Mouse (Mus musculus) adrenal gland, postnatal 4 days (tissue): ENCODE measurements around the gene Slc8b1. TPM values are rescaled to one million over a fixed set of nuclear protein-coding genes. Genes with fewer than 3 reads are reported as not detected.
"Not testable (repeated sequence)": the region's sequence is repeated elsewhere in the genome, so short reads cannot be mapped to it uniquely, and the experiment has no call there.

Experiments used
- DNase-seq, 2 experiments: peaks; one replicate each; pipeline ENCODE4 v3.0.0; 2021 to 2022; ENCODE audit warnings: low spot score in 2 of 2, mixed read lengths in 2 of 2
- total RNA-seq, 2 experiments: library from RNA; stranded (reverse); gene quantifications; 2 replicates each; pipeline ENCODE4 v1.2.3; 2021

Slc8b1 gene
- total RNA-seq, 2 experiments from 2014 or later = 29.6 to 31.7 TPM

DNA sequence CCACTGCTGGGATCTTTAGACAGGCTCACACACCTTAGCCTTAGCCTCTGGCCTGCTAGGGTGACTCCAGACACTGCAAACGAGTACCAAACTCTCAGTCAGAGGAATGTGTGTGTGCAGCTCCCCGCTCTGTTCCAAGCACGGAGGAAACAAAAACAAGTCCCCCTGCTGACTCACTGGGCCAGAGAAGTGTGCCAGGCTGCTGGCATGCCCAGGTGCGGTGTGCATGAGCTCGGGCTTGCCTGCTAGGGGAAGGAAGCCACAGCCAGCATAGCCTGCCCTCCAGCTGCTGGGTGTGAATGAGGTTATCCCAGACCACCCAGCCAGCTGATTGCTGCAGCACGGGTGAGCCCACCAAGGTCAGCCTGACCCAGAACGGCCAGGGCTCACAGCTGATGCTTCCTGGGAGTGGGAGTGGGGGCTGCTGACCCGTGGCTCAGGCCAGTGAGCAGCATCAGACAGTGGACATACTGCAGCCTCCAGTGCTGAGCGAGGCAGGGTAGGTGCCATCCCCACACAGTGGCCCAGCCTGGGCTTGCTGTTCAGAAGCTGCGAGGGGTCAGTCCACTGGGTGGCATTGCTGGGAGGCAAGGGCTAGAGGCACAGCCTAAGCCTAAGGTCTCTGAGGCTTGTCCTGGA is 15.8 kb upstream of the Slc8b1 start:
- DNase-seq = no peak

DNA sequence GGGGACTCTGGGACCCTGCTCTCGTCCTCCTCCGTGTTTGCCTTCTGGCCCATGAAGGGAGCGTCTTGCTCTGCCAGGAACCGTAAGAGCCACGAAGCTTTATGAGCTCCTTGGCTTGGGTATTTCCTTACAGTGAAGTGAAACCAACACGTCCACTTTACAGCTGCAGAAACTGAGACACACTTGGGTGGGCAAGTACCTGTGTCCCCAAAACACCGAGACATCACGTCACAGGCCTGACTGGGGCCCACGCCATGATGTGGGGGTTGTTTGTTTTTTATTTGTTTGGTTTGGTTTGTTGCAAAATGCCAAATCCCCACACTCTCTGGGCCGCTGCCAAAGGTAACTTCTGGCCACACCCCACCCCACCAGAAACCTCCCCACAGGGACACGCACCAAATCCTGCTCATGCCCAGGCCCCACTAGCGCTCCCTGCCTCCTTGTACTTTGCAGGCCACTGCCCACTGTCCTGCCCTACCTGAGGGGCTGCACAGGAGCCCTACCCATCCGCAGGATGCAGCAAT is 15.2 kb upstream of the Slc8b1 start:
- DNase-seq = no peak

DNA sequence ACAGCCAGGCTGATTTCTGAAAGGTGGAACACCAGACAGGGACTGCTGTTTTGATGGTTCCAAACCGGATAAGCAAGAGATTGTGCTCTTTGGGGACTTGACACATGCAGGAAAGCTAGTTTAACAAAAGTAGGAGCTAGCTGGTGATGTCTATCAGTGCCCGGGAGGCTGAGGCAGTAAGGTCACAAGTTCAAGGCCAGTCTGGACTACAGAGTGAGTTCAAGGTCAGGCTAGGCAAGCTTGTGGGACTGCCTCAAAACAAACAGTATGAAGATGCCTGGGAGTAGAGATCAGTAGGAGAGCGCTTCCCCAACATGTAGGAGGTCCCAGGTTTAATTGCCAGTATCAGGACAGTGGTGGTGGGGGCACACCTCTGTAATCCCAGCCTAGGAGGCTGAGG is 13.9 kb upstream of the Slc8b1 start:
- DNase-seq = no peak

DNA sequence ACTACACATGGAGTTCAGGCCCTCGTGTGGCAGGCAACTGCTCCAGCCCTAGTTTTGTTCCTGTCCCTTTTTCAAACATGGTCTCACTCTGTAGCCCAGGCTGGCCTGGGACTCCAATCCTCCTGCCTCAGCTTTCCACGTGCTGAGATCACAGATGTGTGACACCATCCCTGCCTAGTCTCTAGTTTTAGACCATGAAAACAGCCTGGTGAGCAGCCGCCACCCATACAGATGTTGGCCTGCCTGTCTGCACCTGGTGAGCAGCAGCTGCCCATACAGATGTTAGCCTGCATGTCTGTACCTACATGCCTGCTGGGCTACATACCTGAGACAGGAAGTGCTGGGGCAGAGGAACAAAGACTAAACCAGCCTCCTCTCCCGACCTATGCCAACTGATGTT is 11.8 kb upstream of the Slc8b1 start:
- no peak for DNase-seq

DNA sequence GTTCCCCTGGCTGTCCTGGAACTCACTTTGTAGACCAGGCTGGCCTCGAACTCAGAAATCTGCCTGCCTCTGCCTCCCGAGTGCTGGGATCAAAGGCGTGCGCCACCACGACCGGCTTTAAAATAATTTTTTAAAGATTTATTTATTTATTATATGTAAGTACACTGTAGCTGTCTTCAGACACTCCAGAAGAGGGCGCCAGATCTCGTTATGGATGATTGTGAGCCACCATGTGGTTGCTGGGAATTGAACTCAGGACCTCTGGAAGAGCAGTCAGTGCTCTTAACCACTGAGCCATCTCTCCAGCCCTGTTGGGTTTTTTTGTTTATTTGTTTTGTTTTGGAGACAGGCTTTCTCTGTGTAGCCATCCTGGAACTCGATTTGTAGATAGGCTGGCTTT is 10.4 kb upstream of the Slc8b1 start:
- DNase-seq = not testable (repeated sequence)

DNA sequence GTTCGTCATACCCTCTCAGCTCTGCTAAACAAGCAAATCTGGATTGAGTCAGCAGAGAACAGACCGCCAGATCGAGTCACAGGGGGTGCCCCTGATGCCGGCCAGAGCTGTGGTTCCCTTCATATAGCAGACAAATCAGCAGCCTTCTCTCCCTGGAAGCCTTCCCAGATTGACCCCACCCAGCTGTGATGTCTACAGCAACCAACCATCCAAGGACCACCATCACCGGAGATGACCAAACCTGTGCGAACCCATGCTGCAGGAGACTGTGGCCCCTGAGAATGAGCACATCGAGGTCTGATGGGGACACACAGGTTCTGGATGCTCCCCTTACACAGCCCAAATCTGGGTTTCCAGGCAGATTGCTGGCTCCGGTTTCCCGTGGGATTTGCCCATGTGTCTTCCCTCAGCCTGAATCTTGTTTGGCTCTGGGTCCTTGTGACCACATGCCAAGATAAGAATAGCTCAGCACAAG is 8.8 kb upstream of the Slc8b1 start:
- DNase-seq = no peak

DNA sequence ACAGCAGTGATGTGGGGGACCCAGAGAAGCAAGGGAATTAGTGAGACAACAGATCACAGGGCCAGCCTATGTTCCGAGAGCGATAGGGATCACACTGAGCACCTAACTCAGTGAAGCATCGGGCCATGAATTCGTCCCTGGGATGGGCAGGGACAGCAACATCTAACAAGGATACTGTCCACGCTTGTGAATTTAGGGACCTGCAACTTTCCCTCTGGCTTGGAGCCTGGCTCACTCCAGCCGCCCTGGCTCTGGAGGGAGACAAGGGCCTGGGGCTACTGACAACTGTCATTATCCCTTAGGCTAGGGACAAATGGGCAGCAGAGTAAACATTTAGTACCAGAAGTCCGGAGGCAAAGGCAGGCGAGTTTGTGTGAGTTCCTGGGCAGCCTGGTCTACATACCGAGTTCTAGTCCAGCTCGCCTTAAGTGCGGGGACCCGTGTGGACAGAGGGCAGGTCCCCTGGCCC is 8.3 kb upstream of the Slc8b1 start:
- no peak for DNase-seq

DNA sequence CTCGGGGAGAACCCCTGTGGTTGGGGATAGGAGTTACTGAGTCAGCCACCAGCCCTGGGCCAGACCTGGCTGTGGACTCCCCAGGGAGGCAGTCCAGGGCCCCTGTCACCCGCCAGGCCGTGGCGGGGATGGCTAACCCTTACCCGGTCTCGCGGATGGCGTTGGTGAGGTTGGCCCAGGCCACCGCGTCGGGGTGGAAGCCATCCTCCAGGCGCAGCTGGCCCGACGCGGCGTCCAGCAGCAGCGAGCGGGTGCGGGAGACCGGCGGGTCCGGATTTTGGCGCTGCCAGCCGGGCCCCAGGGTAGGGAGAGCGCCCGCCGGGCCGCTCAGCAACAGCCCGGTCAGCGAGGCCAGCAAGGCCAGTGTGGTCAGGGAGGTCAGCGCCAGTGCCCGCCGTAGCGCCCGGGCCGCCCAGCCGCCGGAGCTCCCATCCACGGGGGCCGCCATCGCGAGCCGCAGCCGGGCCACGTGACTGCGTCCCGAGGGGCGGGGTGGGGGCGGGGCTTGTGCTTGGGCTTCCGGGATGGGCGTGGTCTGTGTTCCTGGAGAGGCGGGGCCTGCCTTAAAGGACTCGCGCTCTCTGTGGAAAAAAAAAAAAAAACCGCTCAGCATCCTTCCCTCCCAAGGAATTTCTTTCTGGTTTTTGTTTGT is 7.7 kb upstream of the Slc8b1 start, which contains the start of gene Plbd2:
Gene Plbd2, minus strand, starts transcription at position 482 of the 652 bp plus-strand sequence.
- DNase-seq = peak; percentile 77 to 80

DNA sequence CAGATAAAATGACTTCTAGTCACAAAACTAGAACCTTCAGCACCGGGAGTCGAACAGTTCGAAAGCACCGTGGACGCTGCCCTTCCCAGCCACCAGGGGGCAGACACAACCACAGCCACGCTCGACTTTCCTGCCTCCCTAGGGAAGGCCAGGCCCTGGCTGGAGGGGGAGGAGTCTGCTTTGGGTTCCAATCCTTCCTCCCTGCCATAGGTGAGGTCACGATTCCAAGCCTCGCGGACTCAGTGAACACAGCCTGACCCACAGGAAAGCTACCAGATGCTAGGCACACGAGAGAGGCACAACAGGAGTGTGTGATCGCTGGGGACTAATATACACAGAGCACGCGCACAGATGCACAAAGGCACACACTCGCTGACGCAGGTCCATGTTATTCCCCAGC is 5.6 kb upstream of the Slc8b1 start:
- peak; percentile 43 to 61 for DNase-seq

DNA sequence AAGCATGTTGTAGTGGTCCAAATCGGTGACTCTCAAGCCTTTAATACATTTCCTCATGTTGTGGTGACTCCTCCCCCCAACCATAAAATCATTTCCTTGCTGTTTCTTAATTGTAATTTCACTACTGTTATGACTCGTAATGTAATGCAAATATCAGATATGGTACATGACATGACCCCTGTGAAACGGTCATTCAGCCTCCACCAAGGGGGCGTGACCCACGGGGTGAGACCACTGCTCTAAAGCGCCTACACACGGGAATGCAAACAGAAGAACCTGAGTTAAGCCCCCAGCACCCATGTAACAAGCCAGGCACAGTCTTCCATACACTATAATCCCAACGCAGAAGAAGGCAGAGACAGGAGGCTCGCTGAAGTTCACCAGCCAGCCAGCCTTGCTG is 5.2 kb upstream of the Slc8b1 start:
- no peak for DNase-seq

DNA sequence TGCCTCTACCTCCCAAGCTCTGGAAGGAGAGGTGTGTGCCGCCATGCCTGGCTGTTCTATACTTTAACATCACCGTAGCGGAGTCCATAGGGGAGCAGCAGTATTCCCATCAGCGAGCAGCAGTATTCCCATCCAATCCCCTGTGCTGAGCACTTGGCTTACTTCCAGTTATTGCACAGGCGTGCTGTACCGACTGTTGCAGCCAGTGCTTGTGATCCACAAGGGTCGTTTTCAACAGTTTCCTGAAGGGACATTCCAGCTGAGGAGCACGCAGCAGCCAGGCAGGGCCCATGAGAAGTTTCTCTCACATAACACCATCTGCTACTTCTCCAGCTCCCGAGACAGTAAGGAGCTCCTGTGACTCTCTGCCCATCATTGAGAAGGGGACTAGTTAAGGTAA is 4.5 kb upstream of the Slc8b1 start:
- no peak for DNase-seq

DNA sequence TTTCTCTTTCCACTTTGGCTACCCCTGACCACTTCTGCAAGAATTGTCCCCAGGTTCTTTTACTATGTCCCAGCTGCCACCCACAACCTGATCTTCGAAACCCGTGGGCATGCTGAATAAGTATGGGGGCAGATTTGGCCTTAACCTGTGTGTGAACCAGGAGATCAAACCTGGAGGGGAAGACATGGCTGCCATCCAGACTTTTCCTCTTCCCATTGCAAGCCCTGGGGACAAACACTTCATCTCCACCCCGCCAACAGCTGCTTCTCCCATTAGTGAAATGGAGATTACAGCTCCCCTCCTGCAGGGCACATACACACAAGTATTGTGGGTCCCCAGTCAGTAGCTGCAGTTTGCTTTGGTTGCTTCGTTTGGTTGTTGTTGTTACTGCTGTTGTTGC is 3.7 kb upstream of the Slc8b1 start:
- no peak for DNase-seq

DNA sequence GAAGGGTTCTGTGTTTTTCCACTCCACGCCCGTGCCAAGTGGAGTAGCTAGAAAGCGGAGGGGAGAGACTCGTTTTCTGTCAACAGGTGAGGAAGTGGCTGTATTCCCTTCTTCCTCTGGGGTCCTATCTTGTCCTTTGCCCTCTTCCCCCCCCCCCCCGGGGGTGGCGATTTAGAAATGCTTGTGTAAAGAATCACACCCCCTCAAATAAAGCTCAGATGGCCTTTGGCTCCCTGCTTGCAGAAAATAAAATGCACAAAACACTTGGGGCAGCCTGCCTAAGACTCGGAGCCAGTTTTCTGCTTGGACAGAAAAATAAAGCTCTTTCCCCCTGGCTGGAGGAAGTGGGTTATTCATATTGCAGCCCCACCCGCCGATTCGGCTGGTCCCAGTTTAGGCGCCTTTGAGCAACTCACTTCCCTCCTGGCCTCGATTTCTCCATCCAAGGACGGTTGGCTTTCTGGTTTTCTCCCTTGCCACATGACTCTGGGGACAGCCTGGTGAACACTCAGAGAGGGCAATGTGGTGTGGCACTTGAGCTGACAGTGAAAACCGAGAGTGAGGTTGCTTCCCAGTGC is 764 bp downstream of the Slc8b1 start:
- no peak for DNase-seq

DNA sequence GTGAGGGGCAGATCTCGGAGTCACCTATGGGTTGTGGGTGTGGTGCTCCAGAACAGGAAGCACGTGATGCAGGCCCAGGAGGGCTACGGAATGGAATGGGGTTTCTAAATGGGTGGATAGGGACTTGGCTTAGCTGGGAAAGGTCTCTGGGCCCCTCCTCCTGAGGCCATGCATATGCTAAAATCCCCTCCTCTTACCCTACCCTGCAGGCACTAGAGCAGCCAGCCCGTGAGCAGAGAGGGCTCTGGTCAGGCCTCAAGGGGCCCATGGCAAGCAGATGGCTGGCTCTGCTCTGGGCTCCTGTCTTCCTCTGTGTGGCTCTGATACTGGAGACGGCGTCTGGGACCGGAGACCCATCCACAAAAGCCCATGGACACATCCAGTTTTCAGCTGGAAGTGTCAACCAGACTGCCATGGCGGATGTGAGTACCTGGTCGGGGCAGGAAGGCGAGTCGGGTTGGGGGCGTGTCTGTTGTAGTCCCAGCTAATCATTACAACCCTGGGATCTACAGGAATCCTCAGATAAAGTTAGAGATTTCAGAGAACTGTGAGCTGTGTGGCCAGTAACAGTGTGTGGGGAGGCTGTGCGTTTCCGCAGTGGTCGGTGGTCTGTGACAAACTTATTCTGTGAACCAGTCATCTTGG is 2.1 kb downstream of the Slc8b1 start:
- DNase-seq = no peak

DNA sequence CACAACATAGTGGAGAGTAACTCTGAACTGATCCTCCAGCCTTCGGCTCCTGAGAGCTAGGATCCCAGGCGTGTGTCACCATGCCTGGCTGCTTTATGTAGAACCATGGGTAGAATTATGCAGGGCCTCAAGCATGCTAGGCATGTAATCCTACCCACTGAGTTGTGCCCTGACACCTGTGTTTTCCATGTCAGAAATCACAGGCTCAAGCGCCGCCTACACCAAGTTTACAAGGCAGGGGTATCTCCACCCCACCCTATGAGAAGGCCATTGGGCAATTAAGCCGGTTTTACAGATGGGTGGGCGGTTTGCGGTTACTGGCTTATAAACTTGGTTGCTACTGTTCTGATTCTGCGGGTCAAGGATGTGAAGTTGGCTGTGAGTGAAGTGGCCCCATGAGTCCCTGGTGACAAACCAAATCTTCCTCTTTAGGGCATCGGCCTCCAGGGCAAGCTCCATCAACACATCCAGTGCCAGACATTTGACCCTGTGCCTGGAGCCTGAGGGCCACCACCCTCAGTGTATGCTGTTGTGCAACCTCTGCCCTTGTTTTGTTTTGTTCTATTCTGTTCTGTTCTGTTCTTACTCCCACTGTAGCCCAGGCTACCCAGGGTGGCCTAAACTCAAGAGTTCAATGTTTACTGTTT is 3.2 kb downstream of the Slc8b1 start:
- DNase-seq = no peak

DNA sequence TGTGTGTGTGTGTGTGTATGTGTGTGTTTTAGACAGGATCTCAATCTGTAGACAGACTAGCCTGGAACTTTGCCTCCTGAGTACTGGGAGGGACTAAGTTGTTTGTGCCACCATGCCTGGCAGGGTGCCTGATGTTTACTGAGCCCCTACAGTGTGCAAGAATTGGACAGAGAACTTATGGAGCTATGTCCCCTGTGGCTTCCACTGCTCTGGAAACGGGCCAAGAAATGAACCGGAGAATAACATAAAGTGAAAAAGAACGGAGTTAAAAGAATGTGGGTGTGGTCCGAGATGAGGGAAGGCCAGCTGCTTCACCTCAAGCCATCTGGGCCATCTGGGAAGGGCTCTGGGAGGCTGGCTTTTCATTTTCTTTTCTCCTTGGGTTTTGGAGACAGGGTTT is 3.8 kb downstream of the Slc8b1 start:
- DNase-seq = no peak

DNA sequence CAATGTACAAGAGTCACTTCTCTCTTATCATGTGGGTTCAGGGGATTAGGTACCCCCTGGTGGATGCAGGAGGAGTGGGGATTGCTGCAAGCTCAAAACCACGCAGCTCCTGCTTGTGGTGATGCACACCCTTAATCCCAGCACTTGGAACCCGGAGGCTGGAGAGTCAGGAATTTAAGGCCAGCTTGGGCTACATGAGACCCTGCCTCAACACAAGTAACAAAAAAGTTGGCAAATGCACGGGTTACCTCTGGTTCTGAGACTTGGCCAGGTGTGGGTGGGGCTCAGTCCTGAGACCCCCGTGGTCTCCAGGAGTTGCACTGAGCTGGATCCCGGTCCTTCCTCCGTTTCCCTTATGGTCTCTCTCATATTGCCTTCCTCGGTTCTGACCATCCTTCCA is 4.5 kb downstream of the Slc8b1 start:
- no peak for DNase-seq

DNA sequence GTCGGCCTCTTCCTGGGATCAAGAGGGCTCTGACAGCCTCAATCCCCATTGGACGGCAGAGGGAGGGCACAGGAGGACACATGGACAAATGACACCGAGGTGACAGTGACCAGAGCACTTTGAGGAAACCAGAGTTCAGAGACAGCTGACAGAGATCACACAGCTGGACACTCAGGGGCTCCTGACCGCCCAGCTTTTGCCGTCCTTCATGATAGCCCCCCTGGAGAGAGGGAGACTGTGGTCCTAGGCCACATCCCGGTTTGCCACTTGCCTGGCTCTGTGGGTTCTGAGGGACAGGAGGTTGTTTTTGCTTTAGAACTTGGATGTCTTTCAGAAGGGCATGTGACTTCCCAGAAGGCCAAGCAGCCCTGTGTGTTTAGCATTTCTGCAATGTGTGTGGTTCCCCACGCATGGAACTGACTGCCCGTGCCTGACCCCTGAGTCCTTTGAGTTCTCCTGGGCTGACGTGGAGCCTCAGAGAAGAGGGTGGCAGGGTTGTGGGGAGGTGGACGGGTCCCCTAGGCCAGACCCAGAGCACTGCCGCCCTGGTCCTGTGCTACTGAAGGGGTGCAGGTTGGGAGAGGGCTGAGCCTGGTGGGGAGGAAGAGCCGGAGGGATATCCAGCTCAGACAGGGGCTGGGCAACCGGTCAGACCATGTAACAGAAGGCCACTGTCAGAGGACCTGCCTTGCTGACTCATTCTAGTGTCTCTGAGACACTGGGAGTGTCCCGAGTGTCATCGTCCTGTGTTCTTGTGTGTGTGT is 5.4 kb downstream of the Slc8b1 start:
- no peak for DNase-seq

DNA sequence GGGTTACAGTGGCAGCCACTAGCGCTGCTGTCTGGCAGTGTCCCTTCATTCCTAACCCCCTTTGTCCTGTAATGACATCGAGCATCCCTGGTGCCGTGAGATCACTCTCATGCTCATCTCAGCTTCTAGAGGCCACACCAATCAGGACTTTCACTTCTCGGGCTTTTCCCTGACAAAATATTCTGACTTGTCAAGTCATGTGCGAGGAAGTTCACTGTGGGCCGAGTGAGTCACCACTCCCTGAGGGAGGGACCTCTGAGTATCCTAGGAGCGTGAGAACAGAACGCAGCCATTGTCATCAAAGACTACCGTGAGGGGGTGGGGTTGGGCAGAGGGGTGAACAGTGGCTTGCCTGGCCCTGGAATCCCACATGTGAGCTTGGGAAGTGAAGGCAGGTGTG is 6.6 kb downstream of the Slc8b1 start:
- DNase-seq = no peak

DNA sequence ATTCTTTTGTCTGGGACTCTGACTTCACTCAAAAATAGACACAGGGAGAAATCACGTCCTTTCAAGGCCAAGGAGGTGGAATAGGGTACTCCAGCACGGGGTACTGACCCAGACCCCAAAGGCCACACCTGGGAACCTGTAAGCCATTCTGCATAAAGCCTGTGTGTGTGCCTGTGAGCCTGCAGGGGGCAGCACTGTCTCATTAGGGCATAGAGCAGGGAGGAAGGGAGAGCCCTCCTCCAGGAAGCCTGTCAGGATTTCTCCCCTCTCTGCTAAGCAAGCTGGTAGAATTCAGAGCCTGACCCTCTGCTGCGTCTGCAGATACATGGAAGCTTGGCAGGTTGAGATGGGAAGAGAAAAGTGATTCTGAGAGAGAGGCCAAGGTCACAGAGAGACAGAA is 11.7 kb downstream of the Slc8b1 start:
- DNase-seq = no peak

DNA sequence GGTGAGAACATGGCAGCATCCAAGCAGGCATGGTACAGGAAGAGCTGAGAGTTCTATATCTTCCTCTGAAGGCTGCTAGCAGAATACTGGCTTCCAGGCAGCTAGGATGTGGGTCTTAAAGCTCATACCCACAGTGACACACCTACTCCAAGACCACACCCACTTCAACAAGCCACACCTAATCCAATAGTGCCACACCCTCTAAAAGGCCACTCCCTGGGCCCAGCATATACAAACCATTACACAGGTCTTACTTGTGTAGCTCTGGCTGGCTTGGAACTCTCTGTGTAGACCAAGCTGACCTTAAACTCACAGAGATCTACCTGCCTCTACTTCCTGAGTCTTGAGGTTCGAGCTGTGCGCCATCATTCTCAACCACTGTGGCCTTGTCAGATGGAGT is 13.8 kb downstream of the Slc8b1 start:
- DNase-seq = no peak
